Mouse (Mus musculus): ENCODE data around the gene Ninl.
"Not testable (repeated sequence)": the region's sequence is repeated elsewhere in the genome, so short reads cannot be mapped to it uniquely, and the experiment has no call there.

Gene Ninl

DNA sequence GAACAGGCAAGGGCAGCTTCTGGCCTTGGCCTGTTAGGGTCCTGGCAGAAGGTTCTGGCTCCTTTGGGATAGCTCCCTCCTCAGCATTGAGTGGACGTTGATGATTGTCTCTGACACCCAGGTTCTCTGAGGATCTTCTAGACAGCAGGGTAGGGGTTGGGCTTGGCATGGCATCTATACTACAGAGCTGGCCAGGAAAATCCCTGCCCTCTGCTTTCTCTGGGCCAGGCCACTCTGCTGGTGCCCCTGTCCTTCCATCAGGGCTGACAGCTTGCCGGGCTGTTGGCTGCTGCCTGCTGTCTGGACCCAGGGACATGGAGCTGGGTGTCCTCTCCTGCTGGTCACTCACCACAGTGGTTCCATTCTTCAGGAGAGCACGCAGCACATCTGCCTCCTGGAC is 89.5 kb downstream of the Ninl start:
- DNase-seq (ENCODE audit: low read depth, low spot score) = no peak

DNA sequence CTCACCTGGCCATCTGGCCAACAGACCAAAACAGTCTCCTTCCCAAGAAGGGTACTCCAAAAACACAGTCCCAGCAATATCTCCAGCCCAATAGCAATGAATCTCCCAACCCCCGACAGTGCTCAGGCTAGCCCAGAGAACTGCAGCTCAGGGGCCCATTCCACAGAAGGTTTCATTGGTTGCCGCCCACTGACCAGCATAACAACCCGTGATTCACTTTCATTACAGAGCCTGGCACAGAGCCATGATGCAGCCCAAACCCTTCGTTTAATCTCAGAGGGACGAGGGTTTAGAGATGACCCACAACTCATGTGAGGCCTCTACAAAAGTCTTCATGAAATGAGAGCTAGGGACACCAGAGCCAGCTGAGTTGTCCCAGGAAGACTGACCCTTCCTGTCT is 90.4 kb downstream of the Ninl start:
- DNase-seq (ENCODE audit: low read depth, low spot score) = peak; percentile 59

GRCm38 (mm10) chr2:150947880-150948611 is 91.1 kb downstream of the Ninl start:
- peak; percentile 94 for DNase-seq (ENCODE audit: low read depth, low spot score)

DNA sequence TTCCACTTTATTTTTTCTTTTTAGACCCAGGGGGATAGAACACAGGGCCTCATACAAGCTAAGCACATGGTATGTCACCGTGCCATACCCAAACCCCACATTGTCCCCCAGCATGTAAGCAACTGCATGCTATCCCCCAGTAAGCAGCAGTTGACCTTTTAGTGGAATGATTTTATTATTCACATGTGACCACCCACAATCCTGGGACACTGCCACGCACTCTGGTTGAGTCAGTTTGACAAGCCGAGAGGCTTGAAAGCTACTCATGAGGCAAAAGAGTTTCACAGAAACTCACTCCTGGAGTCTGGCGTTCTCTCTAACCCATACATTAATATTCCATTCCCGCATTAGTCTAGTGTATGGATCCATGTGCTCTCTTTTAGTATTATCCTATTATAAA is 91.8 kb downstream of the Ninl start:
- peak; percentile 43 for DNase-seq (ENCODE audit: low read depth, low spot score)

DNA sequence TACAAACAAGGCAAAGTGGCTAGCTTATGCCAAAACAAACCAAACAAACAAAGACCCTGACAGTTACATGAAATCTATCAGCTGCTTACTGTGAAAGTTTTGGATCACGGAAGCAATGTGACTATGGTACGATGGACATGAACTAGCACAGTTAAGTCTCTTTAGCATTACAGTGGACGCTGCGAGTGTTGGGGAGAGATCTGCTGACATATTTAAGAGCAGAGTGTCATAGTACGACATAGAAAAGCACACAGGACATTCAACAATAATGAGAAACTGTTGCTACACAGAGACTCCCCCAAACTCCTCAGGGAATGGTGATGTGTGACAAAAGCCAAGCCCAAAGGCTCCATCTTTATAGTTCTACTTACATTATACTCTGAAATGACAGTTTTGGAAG is 95.2 kb downstream of the Ninl start:
- no peak for DNase-seq (ENCODE audit: low read depth, low spot score)

- DNase-seq (ENCODE audit: low read depth, low spot score) = no peak
Measured at GRCm38 (mm10) chr2:150934659-150935058, 104.5 kb downstream of the Ninl start.

DNA sequence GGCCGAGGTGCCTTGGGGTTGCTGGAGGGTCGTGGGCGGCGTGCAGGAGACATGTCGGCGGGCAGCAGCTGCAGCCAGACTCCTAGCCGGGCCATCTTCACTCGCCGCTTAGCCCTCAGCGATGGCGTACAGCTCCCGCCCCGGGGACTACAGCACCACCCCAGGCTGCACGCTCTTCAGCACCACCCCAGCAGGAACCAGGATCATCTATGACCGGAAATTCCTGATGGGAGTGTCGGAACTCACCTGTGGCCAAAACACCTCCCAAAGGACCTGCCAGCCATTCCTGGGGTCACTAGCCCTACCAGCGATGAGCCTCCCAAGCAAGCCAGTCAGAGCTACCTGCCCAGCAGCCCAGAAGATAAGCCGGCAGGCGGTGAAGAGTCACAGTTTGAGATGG is 105.7 kb downstream of the Ninl start:
- DNase-seq (ENCODE audit: low read depth, low spot score) = peak; percentile 52

- no peak for DNase-seq (ENCODE audit: low read depth, low spot score)
Measured at GRCm38 (mm10) chr2:150930806-150931205, 108.4 kb downstream of the Ninl start.

- DNase-seq (ENCODE audit: low read depth, low spot score) = no peak
Measured at GRCm38 (mm10) chr2:150929156-150929555, 110.0 kb downstream of the Ninl start.

DNA sequence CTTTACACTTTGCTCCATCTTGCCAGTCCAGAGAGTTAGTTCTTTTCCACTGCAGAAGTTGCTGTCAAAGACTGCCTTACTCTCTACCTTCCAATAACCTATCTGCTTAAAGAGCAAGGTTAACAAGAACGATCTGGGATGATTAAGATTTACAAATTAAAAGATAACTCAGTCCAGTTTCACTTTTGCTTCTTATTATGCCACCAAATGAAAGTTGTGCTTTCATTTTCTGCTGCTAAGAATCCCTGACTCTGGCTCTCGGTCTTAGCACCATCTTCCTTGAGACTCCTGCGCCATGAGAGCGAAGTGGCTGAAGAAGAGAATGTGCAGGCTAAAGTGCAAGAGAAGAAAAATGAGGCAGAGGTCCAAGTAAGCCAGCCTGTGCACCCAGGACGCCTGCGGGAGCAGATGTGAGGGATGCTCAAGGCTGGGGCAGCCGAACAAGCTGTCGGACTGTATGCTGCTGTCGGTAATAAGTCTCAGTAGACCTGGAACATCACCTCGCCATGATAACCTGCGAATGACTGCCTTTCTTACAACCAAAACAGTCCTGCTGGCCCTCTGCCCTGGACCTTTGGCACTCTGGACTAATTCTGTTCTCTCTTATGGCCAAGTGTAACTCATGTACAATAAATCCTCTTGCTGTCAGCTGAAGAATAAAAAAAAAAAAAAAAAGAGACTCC is 112.0 kb downstream of the Ninl start:
- DNase-seq (ENCODE audit: low read depth, low spot score) = no peak

- no peak for DNase-seq (ENCODE audit: low read depth, low spot score)
Measured at GRCm38 (mm10) chr2:150923505-150923904, 115.7 kb downstream of the Ninl start.

GRCm38 (mm10) chr2:150923026-150923425 is 116.2 kb downstream of the Ninl start:
- DNase-seq (ENCODE audit: low read depth, low spot score) = no peak

- no peak for DNase-seq (ENCODE audit: low read depth, low spot score)
Measured at GRCm38 (mm10) chr2:150922165-150922564, 117.0 kb downstream of the Ninl start.

DNA sequence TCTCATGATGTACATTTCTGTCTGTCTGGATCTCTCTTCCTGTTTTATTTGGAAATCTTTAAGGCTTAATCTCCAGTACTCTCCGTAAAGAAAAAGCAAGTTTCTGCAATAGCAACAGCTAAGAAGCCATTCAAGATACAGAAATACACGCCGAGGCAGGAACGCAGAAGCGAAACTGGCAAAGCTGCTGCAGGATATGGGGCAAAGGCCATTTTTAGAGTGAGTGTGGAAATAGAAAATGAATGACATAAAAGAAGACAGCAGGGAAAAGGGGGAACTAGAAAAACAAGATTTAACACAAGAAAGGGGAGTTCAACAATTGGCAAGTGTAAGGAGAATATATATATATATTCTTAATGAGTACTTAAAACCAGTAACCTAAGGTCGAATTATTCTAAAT is 117.5 kb downstream of the Ninl start:
- no peak for DNase-seq (ENCODE audit: low read depth, low spot score)

GRCm38 (mm10) chr2:150920543-150920942 is 118.6 kb downstream of the Ninl start:
- no peak for DNase-seq (ENCODE audit: low read depth, low spot score)

DNA sequence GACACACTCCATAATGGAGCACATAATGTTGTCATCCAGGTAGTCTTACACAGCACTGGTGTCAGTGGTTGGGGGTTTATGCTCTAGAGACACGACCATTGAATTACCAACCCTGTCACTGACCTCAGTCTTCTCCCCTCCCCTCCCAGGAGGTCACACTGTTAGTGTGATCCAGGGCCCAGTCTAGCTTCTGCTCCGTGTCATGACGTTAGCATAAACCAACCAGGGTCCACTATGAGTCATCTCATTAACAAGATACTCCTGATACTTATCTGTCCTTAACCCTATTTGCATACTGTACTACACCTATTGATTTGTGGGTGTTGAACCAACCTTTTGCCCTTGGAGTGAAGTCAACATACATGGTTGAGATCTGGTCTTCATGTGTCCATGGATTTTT is 120.5 kb downstream of the Ninl start:
- DNase-seq (ENCODE audit: low read depth, low spot score) = peak; percentile 29

DNA sequence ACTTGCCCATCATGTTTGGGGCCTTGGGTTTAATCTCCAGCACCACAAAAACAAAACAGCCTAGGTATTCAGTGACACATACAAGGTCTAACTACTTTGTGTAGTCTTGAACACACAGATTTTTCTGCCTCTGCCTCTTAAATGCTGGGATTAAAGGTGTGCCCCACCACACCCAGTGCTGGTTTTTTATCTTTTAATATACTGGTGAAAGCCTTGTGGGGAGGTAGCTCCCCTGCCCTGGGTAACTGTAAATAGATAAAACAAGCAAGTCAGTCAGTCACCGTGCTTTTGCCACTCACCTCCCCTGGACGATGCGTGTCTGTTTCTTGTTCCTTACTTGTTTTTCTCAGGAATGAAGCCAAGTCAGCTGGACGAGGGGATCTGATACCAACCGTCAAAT is 123.4 kb downstream of the Ninl start:
- no peak for DNase-seq (ENCODE audit: low read depth, low spot score)

GRCm38 (mm10) chr2:150914781-150915515 is 124.2 kb downstream of the Ninl start:
- no peak for DNase-seq (ENCODE audit: low read depth, low spot score)

DNA sequence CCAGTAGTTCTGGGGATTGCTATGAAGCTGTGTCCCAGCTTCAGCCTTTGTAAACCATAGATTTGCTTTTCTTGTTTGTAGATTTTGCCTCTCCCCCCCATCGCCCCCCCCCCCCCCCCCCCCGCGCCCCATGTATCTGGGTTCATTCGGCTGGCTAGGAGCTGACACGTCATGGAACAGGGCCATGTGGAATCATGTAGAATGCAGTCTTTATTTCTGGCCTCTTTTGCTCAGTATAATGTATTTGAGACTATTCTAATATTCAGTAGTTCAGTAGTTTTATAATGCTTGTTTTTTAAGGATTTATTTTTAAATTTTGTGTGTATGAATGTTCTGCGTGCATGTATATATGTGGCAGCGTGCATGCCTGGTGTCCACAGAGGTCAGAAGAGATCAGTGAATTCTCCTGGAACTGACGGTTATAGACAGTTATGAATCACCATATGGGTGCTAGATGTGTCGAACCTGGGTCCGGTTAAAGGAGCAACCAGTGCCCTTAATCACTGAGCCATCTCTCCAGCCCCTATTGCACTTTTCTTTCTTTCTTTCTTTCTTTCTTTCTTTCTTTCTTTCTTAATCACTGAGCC is 128.8 kb downstream of the Ninl start:
- no peak for DNase-seq (ENCODE audit: low read depth, low spot score)

DNA sequence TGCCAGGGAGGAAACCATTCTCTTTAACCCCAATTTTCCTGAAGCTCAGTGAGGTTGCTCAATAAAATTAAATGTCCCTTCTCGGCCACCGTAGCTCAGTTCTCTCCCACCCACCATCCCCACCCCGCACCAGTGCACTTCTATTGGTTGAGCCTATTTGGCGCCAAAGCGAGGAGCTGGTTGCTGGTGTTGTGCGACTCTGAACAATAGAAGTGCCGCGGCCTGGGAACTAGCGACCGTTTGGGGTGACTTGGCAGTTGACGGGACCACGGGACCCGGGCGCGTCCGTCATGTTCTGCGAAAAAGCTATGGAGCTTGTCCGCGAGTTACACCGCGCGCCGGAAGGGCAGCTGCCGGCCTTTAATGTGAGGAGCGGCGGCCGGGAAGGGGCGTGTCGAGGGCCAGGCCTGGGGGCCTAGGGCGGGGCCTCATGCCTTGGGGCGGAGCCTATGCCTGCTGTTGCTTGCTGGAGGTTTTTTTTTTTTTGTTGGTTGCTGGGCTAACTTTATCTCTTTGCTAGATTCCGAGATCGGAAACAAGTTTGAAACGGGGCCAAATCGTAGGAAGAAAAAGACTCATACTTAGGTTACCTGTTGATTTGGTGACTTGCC is 129.6 kb downstream of the Ninl start:
- DNase-seq (ENCODE audit: low read depth, low spot score) = peak; percentile 98

- not testable (repeated sequence) for DNase-seq (ENCODE audit: low read depth, low spot score)
Measured at GRCm38 (mm10) chr2:150908881-150909280, 130.3 kb downstream of the Ninl start.

DNA sequence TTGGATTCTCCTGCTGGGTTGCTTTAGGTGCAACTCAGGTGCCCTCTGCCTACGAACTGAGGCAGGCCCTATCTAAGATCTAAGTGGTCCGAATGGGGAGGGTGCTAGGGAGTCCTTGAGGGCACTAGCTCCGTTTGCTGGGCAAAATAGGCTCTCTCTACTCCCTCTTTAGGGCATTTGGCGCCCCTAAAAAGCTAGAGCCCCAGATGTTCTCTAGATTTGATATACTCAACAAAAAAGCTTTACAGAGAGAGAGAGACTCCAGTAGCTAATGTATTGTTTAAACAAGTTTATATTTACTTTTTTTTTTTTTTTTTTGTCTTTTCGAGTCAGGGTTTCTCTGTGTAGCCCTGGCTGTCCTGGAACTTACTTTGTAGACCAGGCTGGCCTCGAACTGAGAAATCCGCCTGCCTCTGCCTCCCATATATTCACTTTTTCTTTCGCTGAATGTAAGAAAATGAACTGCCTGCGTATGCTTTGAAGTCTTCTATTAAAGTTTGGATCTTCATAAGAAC is 134.2 kb downstream of the Ninl start, which contains the start of gene Gins1:
Gene Gins1 (plus strand): TSS at position 465 of the 515 bp plus-strand sequence.
- DNase-seq (ENCODE audit: low read depth, low spot score) = no peak
